Mouse (Mus musculus) liver, embryonic 12.5 days (tissue): ENCODE data around the gene Dgat2. TPM values are rescaled to one million over a fixed set of nuclear protein-coding genes. Genes with fewer than 3 reads are reported as not detected.

Experiments used
- ATAC-seq: fragments of 200-750 bp; cut with Nextera tagmentation; 2 replicates; pipeline ENCODE4 v1.8.0; 2017; ENCODE audit warnings: moderate number of reproducible peaks, mild to moderate bottlenecking, moderate library complexity
- H3K27ac ChIP-seq: fragments of 300-500 bp; sonication (generic); 2 replicates; pipeline ENCODE4 v1.5.1; 2016; ENCODE audit warnings: mild to moderate bottlenecking
- H3K27me3 ChIP-seq: fragments of 300-500 bp; sonication (generic); replicated peaks from 2 replicates; pipeline ENCODE4 v1.6.1; 2016; ENCODE audit warnings: mild to moderate bottlenecking, moderate library complexity
- H3K36me3 ChIP-seq: fragments of 300-500 bp; sonication (generic); 2 replicates; pipeline ENCODE4 v1.6.1; 2016; ENCODE audit warnings: mild to moderate bottlenecking, moderate library complexity
- H3K4me1 ChIP-seq: fragments of 300-500 bp; sonication (generic); 2 replicates; pipeline ENCODE4 v1.6.1; 2016
- H3K4me2 ChIP-seq: fragments of 300-500 bp; sonication (generic); 2 replicates; pipeline ENCODE4 v1.6.1; 2016; ENCODE audit warnings: mild to moderate bottlenecking, moderate library complexity
- H3K4me3 ChIP-seq: fragments of 300-500 bp; sonication (generic); 2 replicates; pipeline ENCODE4 v1.5.1; 2016; ENCODE audit warnings: mild to moderate bottlenecking, moderate library complexity
- H3K9ac ChIP-seq: fragments of 300-500 bp; sonication (generic); 2 replicates; pipeline ENCODE4 v1.6.1; 2016; ENCODE audit warnings: mild to moderate bottlenecking, moderate library complexity
- H3K9me3 ChIP-seq: fragments of 300-500 bp; sonication (generic); replicated peaks from 2 replicates; pipeline ENCODE4 v1.6.1; 2016; ENCODE audit warnings: mild to moderate bottlenecking, moderate library complexity
- WGBS: fragments of 180-500 bp; shearing (Covaris S2); methylation state at CpG from one replicate; pipeline ENCODE4 v1.1.7; 2016; ENCODE audit not compliant: insufficient replicate concordance; 5-methylcytosine and 5-hydroxymethylcytosine counted together
- polyA plus RNA-seq: library from polyadenylated mRNA; unstranded; fragments of >200 nt; fragmentation: Nextera tagmentation; extraction: Ambion mirVana; gene quantifications from 2 replicates; pipeline ENCODE4 v1.2.1, GENCODE M21; 2016

Gene Dgat2
- polyA plus RNA-seq, 1 experiment from 2014 or later, result 59.3 TPM

GRCm38 (mm10) chr7:99172898-99173297 lies 9.6 kb downstream of the Dgat2 start:
- no peak for ATAC-seq
- no peak overlapping the region for H3K4me3 ChIP-seq
- H3K9ac ChIP-seq, result no peak overlapping the region
- no peak overlapping the region for H3K4me2 ChIP-seq
- no peaks in the 10 kb centered on the region for H3K9me3 ChIP-seq
- H3K36me3 ChIP-seq, result peaks cover 3% of the 10 kb centered on the region; the same call in 1 of the 2 replicates
- H3K27me3 ChIP-seq, result peaks cover 11% of the 10 kb centered on the region; the same call in 1 of the 2 replicates
- H3K27ac ChIP-seq, result no peak overlapping the region
- WGBS, result 63% methylated on average over 6 of the region's 6 CpGs
- peaks cover 25% of the 10 kb centered on the region for H3K4me1 ChIP-seq

DNA sequence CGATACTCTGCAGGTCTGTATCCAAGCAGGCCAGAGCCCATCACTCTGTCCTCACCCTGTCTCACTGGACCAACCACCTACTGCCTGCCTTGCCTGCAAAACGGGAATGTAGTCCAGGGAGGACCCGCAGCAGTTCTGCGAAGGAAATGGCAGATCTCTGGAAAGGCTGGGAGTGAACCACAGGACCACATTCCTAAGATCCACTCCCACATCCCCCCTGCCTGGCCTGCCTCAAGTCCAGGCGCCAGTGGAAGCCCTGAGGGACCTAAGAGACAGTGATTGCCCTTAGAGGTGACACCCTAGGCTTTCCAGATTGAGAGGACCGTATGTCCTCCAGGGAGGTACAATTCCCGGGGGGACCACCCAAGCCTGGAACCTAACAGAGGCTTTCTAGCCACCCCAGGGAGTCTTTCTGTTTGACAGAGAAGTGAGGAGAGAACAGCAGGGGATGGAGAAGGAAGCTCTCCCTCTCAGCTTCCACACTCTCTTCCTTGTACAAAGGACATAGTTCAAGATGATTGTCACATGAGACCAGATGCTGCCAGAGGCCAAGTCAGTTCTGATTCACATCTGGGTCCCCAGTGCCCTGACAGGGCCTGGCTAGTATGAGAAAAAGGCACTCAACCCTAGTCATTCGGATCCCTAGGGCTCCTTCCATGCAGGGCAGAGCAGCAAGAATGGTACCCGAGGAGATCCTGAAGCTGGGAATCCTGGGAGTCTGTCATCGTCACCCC lies 10.6 kb downstream of the Dgat2 start:
- Histone ChIP-seq H3K36me3 (peaks cover 3% of the 10 kb centered on the region; the same call in 1 of the 2 replicates), H3K9me3 (no peaks in the 10 kb centered on the region), H3K9ac (no peak overlapping the region), H3K4me1 (peaks cover 28% of the 10 kb centered on the region), H3K27ac (no peak overlapping the region), H3K4me3 (no peak overlapping the region), H3K4me2 (no peak overlapping the region), H3K27me3 (0 out of 2 replicates have a peak, but pooled peaks cover 5% of the 10 kb centered on the region)
- ATAC-seq, result no peak
- 55% methylated on average over 10 of the region's 10 CpGs for WGBS

- 72% methylated on average over 6 of the region's 6 CpGs for WGBS
- H3K4me1 ChIP-seq, result peaks cover 28% of the 10 kb centered on the region
- H3K36me3 ChIP-seq, result peaks cover 3% of the 10 kb centered on the region; the same call in 1 of the 2 replicates
- no peak overlapping the region for H3K4me2 ChIP-seq
- no peaks in the 10 kb centered on the region for H3K9me3 ChIP-seq
- H3K27ac ChIP-seq, result no peak overlapping the region
- 0 out of 2 replicates have a peak, but pooled peaks cover under 1% of the 10 kb centered on the region for H3K27me3 ChIP-seq
- no peak overlapping the region for H3K4me3 ChIP-seq
- no peak overlapping the region for H3K9ac ChIP-seq
- ATAC-seq, result no peak
Measured at GRCm38 (mm10) chr7:99170519-99170918, 12.0 kb downstream of the Dgat2 start.

DNA sequence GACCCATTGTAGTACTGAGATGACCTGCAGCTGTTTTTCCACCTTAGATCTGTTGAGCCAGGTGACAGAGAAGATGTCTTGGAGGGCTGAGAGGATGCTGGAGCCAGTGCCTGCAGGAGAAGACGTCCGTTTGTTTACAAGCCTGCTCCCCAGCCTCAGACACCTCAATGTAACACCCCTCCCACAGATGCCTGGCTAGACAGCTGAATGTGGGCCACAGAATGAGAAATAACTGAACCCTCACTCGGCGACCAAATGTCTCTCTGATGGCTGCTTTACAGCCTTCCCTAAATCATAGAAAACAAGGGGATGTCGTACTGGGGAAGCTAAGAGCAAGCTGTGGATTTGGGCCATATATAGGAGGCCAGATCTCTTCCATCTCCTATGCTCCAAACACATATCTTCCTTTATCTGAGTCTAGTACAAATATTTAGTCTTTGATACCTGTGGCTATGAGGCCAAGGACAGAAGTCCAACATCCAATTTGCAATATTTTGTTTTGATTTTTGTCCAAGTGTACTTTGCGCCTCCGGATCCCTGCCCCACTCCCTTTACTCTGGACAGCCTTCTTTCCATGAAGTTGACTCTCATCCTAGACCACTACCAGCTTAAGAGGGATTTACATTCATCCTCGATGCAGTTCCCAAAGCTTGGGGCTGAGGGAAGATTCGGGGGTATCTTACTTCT lies 12.7 kb downstream of the Dgat2 start:
- H3K9me3 ChIP-seq, result no peaks in the 10 kb centered on the region
- H3K36me3 ChIP-seq, result peaks cover 7% of the 10 kb centered on the region; the same call in 1 of the 2 replicates
- no peak for ATAC-seq
- H3K4me3 ChIP-seq, result no peak overlapping the region
- 62% methylated on average over 9 of the region's 9 CpGs for WGBS
- H3K9ac ChIP-seq, result no peak overlapping the region
- no peaks in the 10 kb centered on the region for H3K27me3 ChIP-seq
- no peak overlapping the region for H3K4me2 ChIP-seq
- no peak overlapping the region for H3K27ac ChIP-seq
- peaks cover 28% of the 10 kb centered on the region for H3K4me1 ChIP-seq

DNA sequence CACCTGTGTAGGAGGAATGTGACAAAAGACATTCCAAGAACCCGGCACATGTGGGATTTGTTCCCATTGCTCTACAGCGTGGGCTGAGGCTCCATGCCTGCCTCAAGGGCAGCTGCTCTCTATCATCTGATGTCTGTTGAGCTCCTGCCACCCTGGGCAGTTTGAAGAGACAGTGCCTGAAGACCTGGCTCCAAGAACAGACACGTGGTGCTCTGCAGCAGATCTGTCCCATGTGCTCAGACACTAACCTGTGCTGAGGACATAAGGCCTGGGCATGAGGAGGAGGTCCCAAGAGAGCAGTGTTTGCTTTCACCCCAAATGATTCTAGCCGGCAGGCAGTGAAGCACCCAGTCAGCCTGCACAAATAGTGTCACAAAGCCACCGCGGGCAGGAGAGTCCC lies 13.8 kb downstream of the Dgat2 start:
- Histone ChIP-seq H3K4me3 (no peak overlapping the region), H3K9ac (no peak overlapping the region), H3K4me1 (peaks cover 23% of the 10 kb centered on the region), H3K27me3 (no peaks in the 10 kb centered on the region), H3K9me3 (no peaks in the 10 kb centered on the region), H3K36me3 (peaks cover 12% of the 10 kb centered on the region; the same call in 1 of the 2 replicates), H3K4me2 (no peak overlapping the region), H3K27ac (peak overlapping the region; percentile 42; the same call in 1 of the 2 replicates)
- WGBS, result 66% methylated on average over 6 of the region's 6 CpGs
- ATAC-seq, result no peak

GRCm38 (mm10) chr7:99167939-99168338 lies 14.6 kb downstream of the Dgat2 start:
- Histone ChIP-seq H3K9me3 (no peaks in the 10 kb centered on the region), H3K36me3 (peaks cover 15% of the 10 kb centered on the region; the same call in 1 of the 2 replicates), H3K4me1 (peaks cover 18% of the 10 kb centered on the region), H3K4me3 (no peak overlapping the region), H3K9ac (no peak overlapping the region), H3K4me2 (no peak overlapping the region), H3K27ac (peak overlapping the region; percentile 42; the same call in 1 of the 2 replicates), H3K27me3 (no peaks in the 10 kb centered on the region)
- 44% methylated on average over 5 of the region's 5 CpGs for WGBS
- peak; percentile 73 for ATAC-seq

DNA sequence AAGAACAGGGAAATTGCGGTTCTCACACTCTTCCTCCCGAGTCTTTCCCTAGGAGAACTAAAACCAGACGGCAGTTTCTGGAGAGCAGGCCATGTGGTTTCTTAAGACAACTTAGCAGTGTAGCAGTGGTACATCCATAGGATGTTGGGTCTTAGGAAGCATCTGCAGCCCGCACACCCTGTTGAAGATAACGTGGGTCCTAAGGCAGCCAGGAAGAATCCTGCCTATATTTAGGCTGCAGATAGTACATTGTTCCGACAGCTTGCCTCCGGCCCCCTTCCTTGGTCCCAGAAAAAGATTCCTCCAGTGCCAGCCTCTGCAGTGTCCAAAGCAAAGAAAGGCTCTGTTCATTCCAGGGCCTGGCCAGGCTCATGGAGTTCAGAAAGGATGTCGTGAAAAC lies 16.4 kb downstream of the Dgat2 start:
- Histone ChIP-seq H3K9me3 (no peaks in the 10 kb centered on the region), H3K36me3 (peaks cover 15% of the 10 kb centered on the region; the same call in 1 of the 2 replicates), H3K27ac (no peak overlapping the region), H3K4me3 (no peak overlapping the region), H3K4me2 (no peak overlapping the region), H3K9ac (no peak overlapping the region), H3K4me1 (peaks cover 30% of the 10 kb centered on the region), H3K27me3 (no peaks in the 10 kb centered on the region)
- 61% methylated on average over 8 of the region's 8 CpGs for WGBS
- no peak for ATAC-seq

DNA sequence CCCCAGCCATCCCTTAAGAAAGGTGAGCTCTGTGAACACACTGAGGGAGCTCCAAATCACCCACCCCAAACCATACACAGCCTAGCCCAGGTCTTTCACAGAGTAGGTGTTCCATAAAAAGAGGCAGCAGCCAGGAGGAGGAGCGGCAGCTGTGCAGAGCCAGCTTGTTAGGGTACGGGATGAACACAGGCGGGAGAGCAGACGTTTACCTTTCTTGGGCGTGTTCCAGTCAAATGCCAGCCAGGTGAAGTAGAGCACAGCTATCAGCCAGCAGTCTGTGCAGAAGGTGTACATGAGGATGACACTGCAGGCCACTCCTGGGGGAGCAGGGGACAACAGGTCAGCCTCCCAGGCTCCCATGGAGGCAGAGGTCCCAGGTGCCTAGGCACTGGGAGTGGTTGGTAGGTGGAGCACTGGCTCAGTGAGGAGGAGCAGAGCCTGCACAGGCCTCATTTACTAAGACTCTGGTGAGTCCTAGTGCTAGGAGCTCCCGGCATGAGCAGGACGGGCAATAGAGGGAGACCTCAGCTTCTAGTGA lies 17.6 kb downstream of the Dgat2 start:
- 81% methylated on average over 7 of the region's 7 CpGs for WGBS
- Histone ChIP-seq H3K4me3 (no peak overlapping the region), H3K36me3 (peaks cover 15% of the 10 kb centered on the region; the same call in 1 of the 2 replicates), H3K27me3 (no peaks in the 10 kb centered on the region), H3K4me2 (no peak overlapping the region), H3K9ac (no peak overlapping the region), H3K9me3 (no peaks in the 10 kb centered on the region), H3K27ac (no peak overlapping the region), H3K4me1 (peaks cover 34% of the 10 kb centered on the region)
- no peak for ATAC-seq

DNA sequence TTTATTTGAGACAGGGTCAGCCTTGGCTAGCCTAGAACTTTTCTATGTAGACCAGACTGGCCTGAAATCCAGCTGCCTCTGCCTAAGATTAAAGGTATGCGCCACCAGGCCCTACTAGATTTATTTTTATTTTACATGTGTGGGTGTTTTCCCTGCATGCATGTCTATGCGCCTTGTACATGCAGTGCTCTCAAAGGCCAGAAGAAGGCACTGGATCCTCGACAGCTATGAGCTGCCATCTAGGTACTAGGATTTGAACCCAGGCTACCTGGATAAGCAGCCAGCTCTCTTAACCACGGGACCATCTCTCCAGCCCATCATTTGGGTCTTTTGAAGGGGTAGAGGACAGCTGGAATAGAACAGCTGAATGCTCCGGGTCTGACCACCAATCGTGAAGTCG lies 20.1 kb downstream of the Dgat2 start:
- Histone ChIP-seq H3K27me3 (no peaks in the 10 kb centered on the region), H3K9ac (no peak overlapping the region), H3K4me3 (no peak overlapping the region), H3K9me3 (no peaks in the 10 kb centered on the region), H3K4me1 (peaks cover 16% of the 10 kb centered on the region), H3K36me3 (0 out of 2 replicates have a peak, but pooled peaks cover 11% of the 10 kb centered on the region), H3K4me2 (no peak overlapping the region), H3K27ac (no peak overlapping the region)
- 79% methylated on average over 7 of the region's 7 CpGs for whole genome bisulfite sequencing
- no peak for ATAC-seq

DNA sequence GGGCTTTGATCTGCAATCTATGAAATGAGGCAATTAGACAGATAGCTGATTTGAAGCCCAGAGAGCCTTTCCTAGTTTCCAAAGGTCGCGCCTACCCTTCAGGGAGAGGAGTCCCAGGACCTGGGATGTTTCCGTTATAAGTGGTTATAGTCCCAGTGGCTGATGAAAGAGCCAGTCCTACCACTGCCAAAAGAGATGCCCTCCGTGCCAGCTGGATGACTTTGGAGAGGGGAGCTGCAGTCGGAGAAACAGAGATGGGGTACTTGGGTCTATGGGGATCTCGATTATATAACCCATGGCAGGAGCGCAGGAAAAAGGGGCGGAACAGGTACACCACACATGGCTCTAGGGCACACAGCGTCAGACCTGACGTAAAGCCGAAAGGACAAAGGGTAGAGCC lies 20.6 kb downstream of the Dgat2 start:
- Histone ChIP-seq H3K27me3 (no peaks in the 10 kb centered on the region), H3K4me3 (no peak overlapping the region), H3K27ac (peak overlapping the region; percentile 56), H3K4me2 (0 out of 2 replicates have a peak overlapping the region, but pooled peaks have one; percentile 16), H3K9ac (no peak overlapping the region), H3K9me3 (no peaks in the 10 kb centered on the region), H3K4me1 (peaks cover 18% of the 10 kb centered on the region), H3K36me3 (0 out of 2 replicates have a peak, but pooled peaks cover 11% of the 10 kb centered on the region)
- WGBS, result 74% methylated on average over 11 of the region's 11 CpGs
- ATAC-seq, result no peak

DNA sequence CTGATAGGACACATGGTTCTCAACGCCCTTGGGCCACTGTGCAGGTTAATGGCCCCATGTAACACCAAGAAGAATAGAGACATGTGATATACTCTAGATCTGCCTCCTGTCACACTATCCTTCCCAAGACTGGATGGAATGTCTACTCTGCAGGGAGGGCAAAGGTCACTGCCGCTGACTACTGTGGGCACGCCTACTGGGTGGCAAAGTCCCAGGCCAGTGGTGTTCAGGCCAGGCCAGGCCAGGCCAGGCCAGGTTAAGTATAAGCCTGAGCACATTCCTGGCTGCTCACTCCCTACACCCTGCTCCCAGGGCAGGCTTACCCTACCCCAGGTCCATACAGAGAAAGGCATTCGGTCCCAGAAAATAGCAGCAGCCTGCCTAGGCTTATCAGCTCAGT lies 21.0 kb downstream of the Dgat2 start:
- Histone ChIP-seq H3K27me3 (no peaks in the 10 kb centered on the region), H3K4me3 (no peak overlapping the region), H3K4me1 (peaks cover 23% of the 10 kb centered on the region), H3K9ac (no peak overlapping the region), H3K4me2 (0 out of 2 replicates have a peak overlapping the region, but pooled peaks have one; percentile 16), H3K27ac (peak overlapping the region; percentile 56), H3K9me3 (no peaks in the 10 kb centered on the region), H3K36me3 (0 out of 2 replicates have a peak, but pooled peaks cover 11% of the 10 kb centered on the region)
- 50% methylated on average over 4 of the region's 4 CpGs for WGBS
- peak; percentile 73 for ATAC-seq

GRCm38 (mm10) chr7:99160995-99161394 lies 21.5 kb downstream of the Dgat2 start:
- ATAC-seq, result no peak; the same call in 1 of the 2 replicates
- Histone ChIP-seq H3K4me1 (peaks cover 28% of the 10 kb centered on the region), H3K9me3 (no peaks in the 10 kb centered on the region), H3K4me3 (no peak overlapping the region), H3K27me3 (no peaks in the 10 kb centered on the region), H3K4me2 (no peak overlapping the region), H3K36me3 (0 out of 2 replicates have a peak, but pooled peaks cover 11% of the 10 kb centered on the region), H3K27ac (no peak overlapping the region), H3K9ac (no peak overlapping the region)
- WGBS, result 68% methylated on average over 7 of the region's 7 CpGs
